Mouse (Mus musculus) Patski (cell line): ENCODE measurements at regions not wholly inside any gene's neighbourhood (a gene's known extent, or its start where the extent isn't known, plus 50 kb on each side); places are given as distances from the start of the nearest gene placed in this dataset.

ENCODE experiments used
- ATAC-seq: fragments of 100-300 bp; one replicate; pipeline ENCODE4 v1.8.0; 2021
- CTCF ChIA-PET: fragments of 350-600 bp; sonication (Branson Sonifier 250); formaldehyde crosslinking; loops from one replicate; lab custom pipeline; 2022; ENCODE audit warnings: inconsistent platforms; lab: Charles Lee
- POLR2A ChIA-PET: fragments of 350-600 bp; sonication (Branson Sonifier 250); formaldehyde crosslinking; loops from one replicate; lab custom pipeline; 2022; ENCODE audit warnings: antibody characterized with exemption, inconsistent platforms; lab: Charles Lee
- DNase-seq: peaks from one replicate; pipeline ENCODE4 v3.0.0-alpha.2; 2011; ENCODE audit warnings: low read depth, low spot score
- H3K27me3 ChIP-seq: fragments of 371-371 bp; one replicate; pipeline ENCODE4 v1.5.1; 2021
- CTCF ChIP-seq: fragments of 100-300 bp; IDR thresholded peaks from one replicate; pipeline ENCODE4 v1.5.1; 2021
- in situ Hi-C: fragments of 300-500 bp; cut with MboI; formaldehyde crosslinking; loops from 3 replicates; pipeline ENCODE4 v1.11.1; 2018; ENCODE audit warnings: low pct_unique_long_range_greater_than_20kb, mixed read lengths

DNA sequence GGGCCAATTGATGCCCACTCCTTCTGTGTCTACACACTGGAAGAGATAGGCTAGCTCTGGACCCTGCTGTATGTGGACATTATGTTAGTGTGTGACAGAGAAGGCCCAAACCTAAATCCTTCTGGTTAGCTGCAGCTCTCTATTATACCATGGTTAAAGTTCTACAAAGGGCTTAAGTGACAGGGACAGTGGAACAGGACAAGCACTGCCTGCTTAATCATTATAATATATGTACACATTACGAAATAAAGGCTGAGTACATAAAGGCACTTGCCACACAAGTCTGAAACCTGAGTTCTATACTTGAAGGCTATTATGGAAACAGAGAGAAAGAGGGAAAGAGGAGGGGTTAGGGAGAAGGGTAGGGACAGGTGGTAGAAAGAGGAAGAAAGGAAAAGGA is 55.2 kb downstream of the Rdh14 start:
- ATAC-seq (no peak), DNase-seq (no peak)
- ChIA-PET CTCF (no interaction called here), POLR2A (no interaction called here)
- in situ Hi-C loops = loop anchor here (25.0 kb wide), 1 partner anchor 458 kb away; no protein-coding TSS in a partner anchor
- no peaks in the 10 kb centered on the region for H3K27me3 ChIP-seq
- no peak for TF ChIP-seq CTCF

- in situ Hi-C loops = no loop called here
- no peak for DNase-seq
- H3K27me3 ChIP-seq = no peaks in the 10 kb centered on the region
- no peak for ATAC-seq
- ChIA-PET CTCF (interaction anchor here (1.3 kb wide), 1 partner anchor 1292 kb away, joined by 4 read pairs; no protein-coding TSS in a partner anchor), POLR2A (no interaction called here)
- TF ChIP-seq CTCF = no peak
Observed at GRCm38 (mm10) chr12:10457960-10458655, 67.5 kb downstream of the Rdh14 start.

- POLR2A ChIA-PET = interaction anchor here (0.5 to 0.6 kb wide), 2 partner anchors 21 to 63 kb away, joined by 3 to 5 read pairs; no protein-coding TSS in a partner anchor
- no peak for ATAC-seq
Observed at GRCm38 (mm10) chr12:10461796-10462195, 71.2 kb downstream of the Rdh14 start.

GRCm38 (mm10) chr12:10462956-10463355 is 72.4 kb downstream of the Rdh14 start:
- DNase-seq = no peak

More at GRCm38 (mm10) chr12:10461796-10462195, 71.2 kb downstream of the Rdh14 start:
- in situ Hi-C loops = no loop called here
- no peak for TF ChIP-seq CTCF
- no peak for DNase-seq
- CTCF ChIA-PET = no interaction called here
- H3K27me3 ChIP-seq = no peaks in the 10 kb centered on the region

GRCm38 (mm10) chr12:10473986-10474385 is 83.4 kb downstream of the Rdh14 start:
- ATAC-seq = no peak
- POLR2A ChIA-PET = interaction anchor here (0.8 kb wide), 1 partner anchor 10 kb away, joined by 5 read pairs; no protein-coding TSS in a partner anchor
- CTCF ChIA-PET = no interaction called here
- no peaks in the 10 kb centered on the region for H3K27me3 ChIP-seq
- no peak for TF ChIP-seq CTCF
- in situ Hi-C loops = no loop called here
- DNase-seq = no peak

More at GRCm38 (mm10) chr12:10462956-10463355, 72.4 kb downstream of the Rdh14 start:
- in situ Hi-C loops = no loop called here
- no peak for TF ChIP-seq CTCF
- POLR2A ChIA-PET = no interaction called here
- no peaks in the 10 kb centered on the region for H3K27me3 ChIP-seq
- CTCF ChIA-PET = no interaction called here
- ATAC-seq = no peak

GRCm38 (mm10) chr12:10480781-10481180 is 90.2 kb downstream of the Rdh14 start:
- no peak for DNase-seq
- ChIA-PET CTCF (no interaction called here), POLR2A (no interaction called here)
- no peaks in the 10 kb centered on the region for H3K27me3 ChIP-seq
- in situ Hi-C loops = no loop called here
- TF ChIP-seq CTCF = no peak
- no peak for ATAC-seq

DNA sequence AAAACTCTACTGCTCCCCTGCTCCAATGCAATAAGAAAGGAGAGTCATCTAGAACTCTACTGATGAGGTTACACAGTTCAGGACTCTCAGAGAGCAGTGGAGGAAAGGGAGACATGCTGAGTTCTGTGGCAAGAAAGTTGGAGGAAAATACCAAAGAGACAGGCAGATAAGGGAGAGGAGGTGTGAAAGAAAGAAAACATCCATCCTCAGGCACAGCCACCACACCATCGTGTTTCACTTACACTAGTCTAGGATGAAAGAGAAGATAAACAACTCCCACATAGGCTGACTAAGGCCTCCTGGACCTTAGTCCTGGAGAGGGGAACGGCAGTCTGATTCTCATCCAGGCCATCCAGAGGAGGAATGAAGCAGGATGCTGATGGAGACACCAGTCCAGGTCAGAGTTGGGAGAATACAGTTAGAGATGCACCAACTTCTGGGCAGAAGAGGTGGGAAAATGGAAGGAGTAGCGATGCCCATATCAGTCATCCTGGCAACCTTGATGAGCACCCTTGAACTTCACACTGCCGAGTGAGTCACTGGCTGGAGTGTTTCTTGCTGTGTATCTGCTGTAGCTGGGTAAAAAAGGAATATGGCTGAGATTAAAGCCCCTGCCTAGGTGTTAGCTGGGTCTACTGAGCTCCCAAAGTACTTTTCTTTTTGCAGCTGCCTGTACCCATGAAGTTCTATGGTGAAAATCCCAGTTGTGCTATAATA is 91.9 kb downstream of the Rdh14 start:
- ChIA-PET CTCF (no interaction called here), POLR2A (no interaction called here)
- ATAC-seq (no peak), DNase-seq (no peak)
- no peaks in the 10 kb centered on the region for H3K27me3 ChIP-seq
- TF ChIP-seq CTCF = no peak
- in situ Hi-C loops = no loop called here

GRCm38 (mm10) chr12:10506721-10507120 is 116.1 kb downstream of the Rdh14 start:
- H3K27me3 ChIP-seq = no peaks in the 10 kb centered on the region
- no peak for TF ChIP-seq CTCF
- no peak for ATAC-seq
- no peak for DNase-seq
- in situ Hi-C loops = no loop called here
- POLR2A ChIA-PET = no interaction called here
- CTCF ChIA-PET = no interaction called here

GRCm38 (mm10) chr12:10513526-10513925 is 123.0 kb downstream of the Rdh14 start:
- in situ Hi-C loops = no loop called here
- POLR2A ChIA-PET = no interaction called here
- TF ChIP-seq CTCF = no peak
- CTCF ChIA-PET = no interaction called here
- ATAC-seq (peak; percentile 25), DNase-seq (no peak)
- no peaks in the 10 kb centered on the region for H3K27me3 ChIP-seq

- H3K27me3 ChIP-seq = no peaks in the 10 kb centered on the region
- POLR2A ChIA-PET = interaction anchor here (0.8 kb wide), 1 partner anchor 123 kb away, joined by 3 read pairs; no protein-coding TSS in a partner anchor
- ATAC-seq (peak; percentile 98), DNase-seq (peak; percentile 85)
- in situ Hi-C loops = no loop called here
- TF ChIP-seq CTCF = no peak
- CTCF ChIA-PET = no interaction called here
Observed at GRCm38 (mm10) chr12:10514278-10514677, 123.7 kb downstream of the Rdh14 start.
